Mouse (Mus musculus): ENCODE data around the gene Adra2a. TPM values are rescaled to one million over a fixed set of nuclear protein-coding genes. Genes with fewer than 3 reads are reported as not detected.

Adra2a gene
- polyA plus RNA-seq, 1 experiment from 2014 or later = 1.5 TPM

- no peak overlapping the region for H3K4me2 ChIP-seq (ENCODE audit: low read length)
- no peaks in the 10 kb centered on the region for H3K4me1 ChIP-seq (replicated peaks; ENCODE audit: control insufficient read depth, insufficient read depth, low read length)
- WGBS = 90% methylated on average over 7 of the region's 7 CpGs
- H3K27me3 ChIP-seq (replicated peaks; ENCODE audit: control insufficient read depth, insufficient read depth, low read length) = no peaks in the 10 kb centered on the region
- H3K9me3 ChIP-seq (ENCODE audit: control insufficient read depth, low read length) = no peaks in the 10 kb centered on the region
- H3K4me3 ChIP-seq (replicated peaks; ENCODE audit: low read length) = no peak overlapping the region
- no peak overlapping the region for H3K27ac ChIP-seq (ENCODE audit: low read length)
- no peak for ATAC-seq
- H3K36me3 ChIP-seq (ENCODE audit: control insufficient read depth, insufficient read depth) = no peaks in the 10 kb centered on the region
- no peak overlapping the region for H3K9ac ChIP-seq (replicated peaks; ENCODE audit: low read depth, low read length)
These were observed 24.5 kb downstream of the Adra2a start for GRCm38 (mm10) chr19:54068447-54068846.

- no peak overlapping the region for H3K27ac ChIP-seq (ENCODE audit: low read length)
- WGBS = 88% methylated on average over 5 of the region's 5 CpGs
- no peak overlapping the region for H3K4me3 ChIP-seq (replicated peaks; ENCODE audit: low read length)
- H3K4me2 ChIP-seq (ENCODE audit: low read length) = no peak overlapping the region
- H3K9ac ChIP-seq (replicated peaks; ENCODE audit: low read depth, low read length) = no peak overlapping the region
- no peak for ATAC-seq
- H3K4me1 ChIP-seq (replicated peaks; ENCODE audit: control insufficient read depth, insufficient read depth, low read length) = no peaks in the 10 kb centered on the region
- no peaks in the 10 kb centered on the region for H3K36me3 ChIP-seq (ENCODE audit: control insufficient read depth, insufficient read depth)
- no peaks in the 10 kb centered on the region for H3K9me3 ChIP-seq (ENCODE audit: control insufficient read depth, low read length)
- H3K27me3 ChIP-seq (replicated peaks; ENCODE audit: control insufficient read depth, insufficient read depth, low read length) = no peaks in the 10 kb centered on the region
These were observed 26.6 kb downstream of the Adra2a start for GRCm38 (mm10) chr19:54070521-54070920.

- Histone ChIP-seq H3K27me3 (replicated peaks; ENCODE audit: control insufficient read depth, insufficient read depth, low read length) (no peaks in the 10 kb centered on the region), H3K4me2 (ENCODE audit: low read length) (no peak overlapping the region), H3K36me3 (ENCODE audit: control insufficient read depth, insufficient read depth) (no peaks in the 10 kb centered on the region), H3K4me1 (replicated peaks; ENCODE audit: control insufficient read depth, insufficient read depth, low read length) (peaks cover 4% of the 10 kb centered on the region; the same call in 1 of the 2 replicates), H3K4me3 (replicated peaks; ENCODE audit: low read length) (no peak overlapping the region), H3K9me3 (ENCODE audit: control insufficient read depth, low read length) (no peaks in the 10 kb centered on the region), H3K9ac (replicated peaks; ENCODE audit: low read depth, low read length) (no peak overlapping the region), H3K27ac (ENCODE audit: low read length) (no peak overlapping the region)
- WGBS = 87% methylated on average over 5 of the region's 5 CpGs
- ATAC-seq = no peak
These were observed 28.4 kb downstream of the Adra2a start for GRCm38 (mm10) chr19:54072233-54072800.

- Histone ChIP-seq H3K4me3 (replicated peaks; ENCODE audit: low read length) (no peak overlapping the region), H3K36me3 (ENCODE audit: control insufficient read depth, insufficient read depth) (no peaks in the 10 kb centered on the region), H3K27me3 (replicated peaks; ENCODE audit: control insufficient read depth, insufficient read depth, low read length) (no peaks in the 10 kb centered on the region), H3K9me3 (ENCODE audit: control insufficient read depth, low read length) (no peaks in the 10 kb centered on the region), H3K9ac (replicated peaks; ENCODE audit: low read depth, low read length) (no peak overlapping the region), H3K4me1 (replicated peaks; ENCODE audit: control insufficient read depth, insufficient read depth, low read length) (peaks cover 4% of the 10 kb centered on the region; the same call in 1 of the 2 replicates), H3K27ac (ENCODE audit: low read length) (no peak overlapping the region), H3K4me2 (ENCODE audit: low read length) (no peak overlapping the region)
- ATAC-seq = no peak
- WGBS = 14% methylated on average over 10 of the region's 10 CpGs
These were observed 32.7 kb downstream of the Adra2a start for GRCm38 (mm10) chr19:54076362-54077349.

- Histone ChIP-seq H3K4me3 (replicated peaks; ENCODE audit: low read length) (no peak overlapping the region), H3K9me3 (ENCODE audit: control insufficient read depth, low read length) (no peaks in the 10 kb centered on the region), H3K4me2 (ENCODE audit: low read length) (no peak overlapping the region), H3K4me1 (replicated peaks; ENCODE audit: control insufficient read depth, insufficient read depth, low read length) (peaks cover 4% of the 10 kb centered on the region; the same call in 1 of the 2 replicates), H3K27ac (ENCODE audit: low read length) (no peak overlapping the region), H3K36me3 (ENCODE audit: control insufficient read depth, insufficient read depth) (no peaks in the 10 kb centered on the region), H3K9ac (replicated peaks; ENCODE audit: low read depth, low read length) (no peak overlapping the region), H3K27me3 (replicated peaks; ENCODE audit: control insufficient read depth, insufficient read depth, low read length) (no peaks in the 10 kb centered on the region)
- no peak for ATAC-seq
- WGBS = 84% methylated on average over 9 of the region's 9 CpGs
These were observed 37.4 kb downstream of the Adra2a start for GRCm38 (mm10) chr19:54081303-54081702.

GRCm38 (mm10) chr19:54081716-54082165 is 37.8 kb downstream of the Adra2a start:
- Histone ChIP-seq H3K27me3 (replicated peaks; ENCODE audit: control insufficient read depth, insufficient read depth, low read length) (no peaks in the 10 kb centered on the region), H3K9me3 (ENCODE audit: control insufficient read depth, low read length) (no peaks in the 10 kb centered on the region), H3K9ac (replicated peaks; ENCODE audit: low read depth, low read length) (no peak overlapping the region), H3K4me2 (ENCODE audit: low read length) (no peak overlapping the region), H3K36me3 (ENCODE audit: control insufficient read depth, insufficient read depth) (no peaks in the 10 kb centered on the region), H3K4me3 (replicated peaks; ENCODE audit: low read length) (no peak overlapping the region), H3K4me1 (replicated peaks; ENCODE audit: control insufficient read depth, insufficient read depth, low read length) (peaks cover 4% of the 10 kb centered on the region; the same call in 1 of the 2 replicates), H3K27ac (ENCODE audit: low read length) (no peak overlapping the region)
- 86% methylated on average over 9 of the region's 9 CpGs for WGBS
- no peak for ATAC-seq

GRCm38 (mm10) chr19:54087319-54087718 is 43.4 kb downstream of the Adra2a start:
- WGBS = 76% methylated on average over 10 of the region's 10 CpGs
- no peak overlapping the region for H3K4me2 ChIP-seq (ENCODE audit: low read length)
- H3K4me1 ChIP-seq (replicated peaks; ENCODE audit: control insufficient read depth, insufficient read depth, low read length) = no peaks in the 10 kb centered on the region
- ATAC-seq = no peak
- no peaks in the 10 kb centered on the region for H3K27me3 ChIP-seq (replicated peaks; ENCODE audit: control insufficient read depth, insufficient read depth, low read length)
- H3K36me3 ChIP-seq (ENCODE audit: control insufficient read depth, insufficient read depth) = no peaks in the 10 kb centered on the region
- no peaks in the 10 kb centered on the region for H3K9me3 ChIP-seq (ENCODE audit: control insufficient read depth, low read length)
- H3K27ac ChIP-seq (ENCODE audit: low read length) = no peak overlapping the region
- H3K4me3 ChIP-seq (replicated peaks; ENCODE audit: low read length) = no peak overlapping the region
- no peak overlapping the region for H3K9ac ChIP-seq (replicated peaks; ENCODE audit: low read depth, low read length)

- H3K27me3 ChIP-seq (replicated peaks; ENCODE audit: control insufficient read depth, insufficient read depth, low read length) = no peaks in the 10 kb centered on the region
- no peak overlapping the region for H3K4me2 ChIP-seq (ENCODE audit: low read length)
- WGBS = 82% methylated on average over 3 of the region's 3 CpGs
- no peak overlapping the region for H3K9ac ChIP-seq (replicated peaks; ENCODE audit: low read depth, low read length)
- H3K4me3 ChIP-seq (replicated peaks; ENCODE audit: low read length) = no peak overlapping the region
- H3K27ac ChIP-seq (ENCODE audit: low read length) = no peak overlapping the region
- no peaks in the 10 kb centered on the region for H3K36me3 ChIP-seq (ENCODE audit: control insufficient read depth, insufficient read depth)
- H3K9me3 ChIP-seq (ENCODE audit: control insufficient read depth, low read length) = no peaks in the 10 kb centered on the region
- ATAC-seq = no peak
- peaks cover 15% of the 10 kb centered on the region for H3K4me1 ChIP-seq (replicated peaks; ENCODE audit: control insufficient read depth, insufficient read depth, low read length)
These were observed 49.6 kb downstream of the Adra2a start for GRCm38 (mm10) chr19:54093599-54093998.

GRCm38 (mm10) chr19:54095716-54096115 is 51.8 kb downstream of the Adra2a start:
- H3K27me3 ChIP-seq (replicated peaks; ENCODE audit: control insufficient read depth, insufficient read depth, low read length) = no peaks in the 10 kb centered on the region
- no peak overlapping the region for H3K9ac ChIP-seq (replicated peaks; ENCODE audit: low read depth, low read length)
- peaks cover 15% of the 10 kb centered on the region for H3K4me1 ChIP-seq (replicated peaks; ENCODE audit: control insufficient read depth, insufficient read depth, low read length)
- no peaks in the 10 kb centered on the region for H3K36me3 ChIP-seq (ENCODE audit: control insufficient read depth, insufficient read depth)
- no peaks in the 10 kb centered on the region for H3K9me3 ChIP-seq (ENCODE audit: control insufficient read depth, low read length)
- no peak overlapping the region for H3K4me3 ChIP-seq (replicated peaks; ENCODE audit: low read length)
- ATAC-seq = no peak; the same call in 1 of the 2 replicates
- no peak overlapping the region for H3K4me2 ChIP-seq (ENCODE audit: low read length)
- 53% methylated on average over 5 of the region's 5 CpGs for WGBS
- H3K27ac ChIP-seq (ENCODE audit: low read length) = no peak overlapping the region
